Mouse (Mus musculus) midbrain, embryonic 10.5 days (tissue): ENCODE measurements around the gene Olfr603. TPM values are rescaled to one million over a fixed set of nuclear protein-coding genes. Genes with fewer than 3 reads are reported as not detected.
"Not testable (repeated sequence)": the region's sequence is repeated elsewhere in the genome, so short reads cannot be mapped to it uniquely, and the experiment has no call there.

Experiments used
- DNase-seq: peaks from one replicate; pipeline ENCODE4 v3.0.0-alpha.2; 2017; ENCODE audit warnings: low spot score
- H3K27ac ChIP-seq: fragments of 300-500 bp; sonication (generic); replicated peaks from 2 replicates; pipeline ENCODE4 v1.5.1; 2016; ENCODE audit warnings: mild to moderate bottlenecking
- H3K27me3 ChIP-seq: fragments of 300-500 bp; sonication (generic); 2 replicates; pipeline ENCODE4 v1.6.1; 2016; ENCODE audit warnings: low read depth, mild to moderate bottlenecking; ENCODE audit not compliant: poor library complexity, severe bottlenecking
- H3K36me3 ChIP-seq: fragments of 300-500 bp; sonication (generic); 2 replicates; pipeline ENCODE4 v1.6.1; 2016; ENCODE audit warnings: mild to moderate bottlenecking, moderate library complexity
- H3K4me1 ChIP-seq: fragments of 300-500 bp; sonication (generic); 2 replicates; pipeline ENCODE4 v1.6.1; 2016
- H3K4me3 ChIP-seq: fragments of 300-500 bp; sonication (generic); 2 replicates; pipeline ENCODE4 v1.5.1; 2016; ENCODE audit warnings: mild to moderate bottlenecking, moderate library complexity
- H3K9me3 ChIP-seq: fragments of 300-500 bp; sonication (generic); replicated peaks from 2 replicates; pipeline ENCODE4 v1.6.1; 2016; ENCODE audit warnings: mild to moderate bottlenecking
- WGBS: fragments of 180-500 bp; shearing (Covaris S2); methylation state at CpG from one replicate; pipeline ENCODE4 v1.1.7; 2016; 5-methylcytosine and 5-hydroxymethylcytosine counted together
- microRNA-seq: library from miRNA; unstranded; fragments of <30 nt; microRNA quantifications from one replicate; pipeline ENCODE4, GENCODE M21; 2017
- polyA plus RNA-seq: library from polyadenylated mRNA; unstranded; fragments of >200 nt; fragmentation: Nextera tagmentation; extraction: Ambion mirVana; gene quantifications from 2 replicates; pipeline ENCODE4 v1.2.1, GENCODE M21; 2016

Olfr603 gene
- not detected in 2 replicates for polyA plus RNA-seq

GRCm38 (mm10) chr7:103386077-103386476, at the start of gene Olfr603:
Gene Olfr603, minus strand, starts transcription at chr7:103386177.
- Histone ChIP-seq H3K27ac (no peak within 1 kb of the TSS), H3K36me3 (no peaks in the 10 kb centered on the region), H3K4me3 (no peak within 1 kb of the TSS), H3K9me3 (no peaks in the 10 kb centered on the region), H3K27me3 (no peaks in the 10 kb centered on the region), H3K4me1 (no peaks in the 10 kb centered on the region)
- DNase-seq: no peak

- 80% methylated on average over 1 of the region's 1 CpGs for WGBS
- not testable (repeated sequence) for H3K36me3 ChIP-seq, H3K27ac ChIP-seq, H3K27me3 ChIP-seq, DNase-seq, H3K4me3 ChIP-seq, H3K9me3 ChIP-seq, H3K4me1 ChIP-seq
Measured at GRCm38 (mm10) chr7:103414772-103415171, 28.8 kb upstream of the Olfr603 start, which contains the start of gene Usp17lc. Gene Usp17lc, plus strand, starts transcription at chr7:103415072.

DNA sequence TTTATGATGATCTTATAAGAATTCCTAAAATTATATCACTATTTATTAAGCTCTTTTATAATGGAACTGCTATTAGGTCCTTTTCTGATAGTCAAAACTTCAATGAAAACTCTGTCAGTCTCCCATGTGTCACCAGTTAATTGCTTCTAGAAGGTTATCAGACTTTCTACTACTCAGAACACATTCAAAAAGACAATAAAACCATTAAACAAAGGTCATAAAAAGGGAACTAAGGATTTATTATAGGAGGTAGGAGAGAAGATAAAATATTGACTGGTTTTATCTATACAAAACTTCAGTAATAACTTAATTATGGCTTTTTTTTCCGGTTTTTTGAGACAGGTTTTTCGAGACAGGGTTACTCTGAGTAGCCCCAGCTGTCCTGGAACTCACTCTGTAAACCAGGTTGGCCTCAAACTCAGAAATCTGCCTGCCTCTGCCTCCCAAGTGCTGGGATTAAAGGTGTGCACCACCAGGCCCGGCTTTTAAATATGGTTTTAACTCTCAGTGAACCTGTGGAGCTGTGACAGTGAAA, 20.6 kb upstream of the Olfr603 start:
- not testable (repeated sequence) for H3K27ac ChIP-seq, H3K4me3 ChIP-seq, H3K4me1 ChIP-seq, DNase-seq, H3K9me3 ChIP-seq, H3K27me3 ChIP-seq, H3K36me3 ChIP-seq
- WGBS: 74% methylated on average over 3 of the region's 3 CpGs

GRCm38 (mm10) chr7:103398981-103399380, 13.0 kb upstream of the Olfr603 start:
- DNase-seq: no peak
- Histone ChIP-seq H3K27ac (no peak overlapping the region), H3K4me3 (no peak overlapping the region), H3K27me3 (no peaks in the 10 kb centered on the region), H3K9me3 (no peaks in the 10 kb centered on the region), H3K36me3 (no peaks in the 10 kb centered on the region), H3K4me1 (no peaks in the 10 kb centered on the region)
- 17% methylated on average over 1 of the region's 1 CpGs for WGBS

DNA sequence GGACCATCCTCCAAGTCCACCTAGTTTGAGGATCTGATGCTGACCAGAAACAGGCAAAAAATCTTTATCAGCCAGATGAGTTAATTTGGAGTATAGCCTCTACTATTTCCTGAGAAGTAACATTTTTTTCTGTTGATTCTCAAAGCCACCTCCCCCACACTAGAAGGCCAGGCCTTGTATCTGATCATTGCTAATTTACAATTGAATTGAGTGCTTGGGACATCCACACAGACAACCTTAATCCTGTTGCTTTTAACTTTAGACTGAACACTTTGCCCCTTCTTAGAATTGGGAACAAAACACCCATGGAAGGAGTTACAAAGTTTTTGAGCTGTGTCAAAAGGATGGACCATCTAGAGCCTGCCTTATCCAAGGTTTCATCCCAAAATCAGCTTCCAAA, 11.8 kb upstream of the Olfr603 start:
- Histone ChIP-seq H3K4me1 (no peaks in the 10 kb centered on the region), H3K4me3 (no peak overlapping the region)

GRCm38 (mm10) chr7:103362555-103362954, 23.4 kb downstream of the Olfr603 start, which contains the start of gene Olfr601:
Gene Olfr601, minus strand, starts transcription at chr7:103362655.
- Histone ChIP-seq H3K4me3 (no peak within 1 kb of the TSS), H3K36me3 (no peaks in the 10 kb centered on the region), H3K27ac (no peak within 1 kb of the TSS), H3K9me3 (no peaks in the 10 kb centered on the region), H3K27me3 (no peaks in the 10 kb centered on the region), H3K4me1 (no peaks in the 10 kb centered on the region)
- DNase-seq: no peak
- WGBS: 95% methylated on average over 1 of the region's 1 CpGs

More for the DNA sequence above, 11.8 kb upstream of the Olfr603 start:
- no peak for DNase-seq
- no peak overlapping the region for H3K27ac ChIP-seq
- no peaks in the 10 kb centered on the region for H3K36me3 ChIP-seq
- H3K27me3 ChIP-seq: no peaks in the 10 kb centered on the region
- no peaks in the 10 kb centered on the region for H3K9me3 ChIP-seq

- Histone ChIP-seq H3K27ac (no peak within 1 kb of the TSS), H3K4me3 (no peak within 1 kb of the TSS), H3K27me3 (no peaks in the 10 kb centered on the region), H3K9me3 (no peaks in the 10 kb centered on the region), H3K4me1 (no peaks in the 10 kb centered on the region), H3K36me3 (no peaks in the 10 kb centered on the region)
- DNase-seq: no peak
Measured at GRCm38 (mm10) chr7:103349569-103349968, 36.4 kb downstream of the Olfr603 start, which contains the start of gene Olfr600. Gene Olfr600, minus strand, starts transcription at chr7:103349669.

DNA sequence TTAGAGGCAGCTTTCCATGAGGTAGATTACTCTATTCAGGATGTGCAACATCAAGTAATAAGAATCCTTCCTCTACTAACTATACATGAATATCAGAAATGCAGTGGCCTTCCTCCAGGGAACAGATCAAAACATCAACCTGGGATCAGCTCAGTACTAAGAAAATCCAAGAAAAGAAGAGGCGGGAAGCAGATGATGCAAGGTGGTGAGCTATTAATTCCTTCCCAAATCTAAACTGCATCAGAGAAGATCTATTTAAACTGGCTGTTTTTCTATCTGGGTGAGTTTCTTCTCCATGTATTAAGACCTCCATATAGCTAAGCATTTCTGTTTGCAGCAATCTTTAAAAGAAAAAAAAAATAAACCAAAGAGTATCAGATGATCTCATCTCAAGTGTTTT, 50.4 kb downstream of the Olfr603 start, which contains the start of gene Olfr599:
Olfr599 (plus strand) TSS at position 301 of the 400 bp plus-strand sequence.
- WGBS: 89% methylated on average over 1 of the region's 1 CpGs
- no peak within 1 kb of the TSS for H3K4me3 ChIP-seq
- H3K9me3 ChIP-seq: no peaks in the 10 kb centered on the region
- no peaks in the 10 kb centered on the region for H3K4me1 ChIP-seq
- H3K36me3 ChIP-seq: no peaks in the 10 kb centered on the region
- no peak for DNase-seq
- H3K27me3 ChIP-seq: no peaks in the 10 kb centered on the region
- no peak within 1 kb of the TSS for H3K27ac ChIP-seq

Small RNA genes within 50 kb of the gene (microRNA-seq; reads per million reads assigned to microRNA genes)
- gene Gm25774: not detected

Other genes with a start within 250 kb of the Olfr603 start
- gene Olfr588-ps1, start 245.3 kb downstream of the Olfr603 start, polyA plus RNA-seq: not detected in 2 replicates
- not detected in 2 replicates for gene Olfr589, start 229.8 kb downstream of the Olfr603 start, polyA plus RNA-seq
- gene Olfr591, start 207.8 kb downstream of the Olfr603 start, polyA plus RNA-seq: not detected in 2 replicates
- not detected in 2 replicates for gene Olfr592, start 201.4 kb downstream of the Olfr603 start, polyA plus RNA-seq
- gene Olfr593, start 174.3 kb downstream of the Olfr603 start, polyA plus RNA-seq: not detected in 2 replicates
- gene Olfr594, start 169.2 kb downstream of the Olfr603 start, polyA plus RNA-seq: not detected in 2 replicates
- gene Usp17ld, start 133.7 kb downstream of the Olfr603 start, polyA plus RNA-seq: not detected in 2 replicates
- gene Olfr596, start 80.5 kb downstream of the Olfr603 start, polyA plus RNA-seq: not detected in 2 replicates
- not detected in 2 replicates for gene Olfr597, start 69.9 kb downstream of the Olfr603 start, polyA plus RNA-seq
- gene Olfr598, start 62.6 kb downstream of the Olfr603 start, polyA plus RNA-seq: not detected in 2 replicates
- not detected in 2 replicates for gene Olfr599, start 50.3 kb downstream of the Olfr603 start, polyA plus RNA-seq
- not detected in 2 replicates for gene Olfr600, start 36.5 kb downstream of the Olfr603 start, polyA plus RNA-seq
- not detected in 2 replicates for gene Olfr601, start 23.5 kb downstream of the Olfr603 start, polyA plus RNA-seq
- gene Usp17lc, start 28.9 kb upstream of the Olfr603 start, polyA plus RNA-seq: not detected in 2 replicates
- not detected in 2 replicates for gene Olfr605, start 59.3 kb upstream of the Olfr603 start, polyA plus RNA-seq
- gene Olfr606, start 62.9 kb upstream of the Olfr603 start, polyA plus RNA-seq: not detected in 2 replicates
- gene Olfr607, start 78.0 kb upstream of the Olfr603 start, polyA plus RNA-seq: not detected in 2 replicates
- gene Olfr608, start 83.7 kb upstream of the Olfr603 start, polyA plus RNA-seq: not detected in 2 replicates
- not detected in 2 replicates for gene Olfr609, start 111.9 kb upstream of the Olfr603 start, polyA plus RNA-seq
- not detected in 2 replicates for gene Olfr610, start 125.9 kb upstream of the Olfr603 start, polyA plus RNA-seq
- not detected in 2 replicates for gene Olfr611, start 134.7 kb upstream of the Olfr603 start, polyA plus RNA-seq
- gene Olfr612, start 156.5 kb upstream of the Olfr603 start, polyA plus RNA-seq: not detected in 2 replicates
- not detected in 2 replicates for gene Olfr613, start 161.9 kb upstream of the Olfr603 start, polyA plus RNA-seq
- gene Olfr615, start 169.9 kb upstream of the Olfr603 start, polyA plus RNA-seq: not detected in 2 replicates
- gene Olfr616, start 183.0 kb upstream of the Olfr603 start, polyA plus RNA-seq: not detected in 2 replicates
- not detected in 2 replicates for gene Olfr617, start 186.9 kb upstream of the Olfr603 start, polyA plus RNA-seq
- gene Olfr618, start 203.9 kb upstream of the Olfr603 start, polyA plus RNA-seq: not detected in 2 replicates
- gene Olfr619, start 214.4 kb upstream of the Olfr603 start, polyA plus RNA-seq: not detected in 2 replicates
- not detected in 2 replicates for gene Olfr620, start 226.4 kb upstream of the Olfr603 start, polyA plus RNA-seq